Mouse (Mus musculus) small intestine, adult 2 months (tissue): ENCODE data around the gene Ppard.

Source experiments
- CTCF ChIP-seq: fragments of 200-500 bp; IDR thresholded peaks from 2 replicates; pipeline ENCODE4 v1.5.1; 2012; ENCODE audit warnings: low read depth, mild to moderate bottlenecking, control low read depth, inconsistent platforms, low read length, moderate library complexity, mixed read lengths; ENCODE audit not compliant: insufficient replicate concordance, insufficient read length; ENCODE audit errors: extremely low read depth
- POLR2A ChIP-seq: fragments of 200-500 bp; IDR thresholded peaks from 2 replicates; pipeline ENCODE4 v1.6.1; 2012; ENCODE audit warnings: low read depth, mild to moderate bottlenecking, control low read depth, inconsistent platforms, low read length, moderate library complexity

GRCm38 (mm10) chr17:28315611-28316160 lies 83.2 kb downstream of the Ppard start:
- TF ChIP-seq CTCF (no peak), POLR2A (no peak)
